Mouse (Mus musculus) ovary, postnatal 36 days (tissue): Measurements from ENCODE around the gene Flt4.

Experiments
- DNase-seq: peaks from one replicate; pipeline ENCODE4 v3.0.0; 2022; ENCODE audit warnings: low spot score, mixed read lengths

Flt4 gene

DNA sequence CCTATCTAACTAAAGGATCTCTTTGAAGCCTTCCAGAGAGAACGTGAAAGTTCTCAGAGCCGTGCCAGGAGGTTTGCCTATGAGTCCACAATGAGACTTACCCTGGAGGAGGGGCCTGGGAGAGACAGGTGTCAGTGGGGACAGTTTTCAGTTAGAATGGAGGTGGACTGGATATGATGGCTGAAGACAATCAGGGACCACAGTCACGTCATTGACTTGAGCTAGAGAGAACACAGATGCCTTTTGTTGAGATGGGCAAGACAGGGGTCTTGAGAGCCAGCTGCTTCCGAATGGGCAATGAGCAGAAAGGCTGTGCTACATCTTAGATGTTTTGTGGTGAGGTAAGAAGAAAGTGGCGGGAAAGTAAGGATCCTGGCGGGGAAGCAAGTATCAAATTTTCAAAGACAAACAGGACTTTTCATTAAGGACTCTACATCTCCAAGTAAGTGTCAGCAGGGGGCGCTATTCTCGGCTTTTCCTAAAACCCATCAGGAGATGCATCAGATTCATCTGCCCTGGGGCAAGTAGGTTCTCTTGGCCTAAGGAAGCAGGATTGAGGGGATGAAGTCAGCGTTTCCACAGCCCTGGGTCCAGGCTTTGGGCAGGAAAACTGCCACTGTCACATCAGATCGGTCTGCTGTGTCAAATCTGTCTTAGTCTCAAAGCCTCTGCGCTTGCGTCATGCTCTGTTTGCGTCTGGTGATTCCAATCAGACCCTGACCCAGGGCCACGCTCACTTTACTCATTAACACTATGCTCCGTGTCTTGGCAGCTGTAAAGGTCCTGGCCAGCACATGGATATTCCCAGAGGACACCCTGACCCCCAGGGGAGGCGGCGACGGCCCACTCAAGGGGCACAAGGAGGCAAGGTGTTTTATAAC lies 41.3 kb downstream of the Flt4 start:
- no peak for DNase-seq

DNA sequence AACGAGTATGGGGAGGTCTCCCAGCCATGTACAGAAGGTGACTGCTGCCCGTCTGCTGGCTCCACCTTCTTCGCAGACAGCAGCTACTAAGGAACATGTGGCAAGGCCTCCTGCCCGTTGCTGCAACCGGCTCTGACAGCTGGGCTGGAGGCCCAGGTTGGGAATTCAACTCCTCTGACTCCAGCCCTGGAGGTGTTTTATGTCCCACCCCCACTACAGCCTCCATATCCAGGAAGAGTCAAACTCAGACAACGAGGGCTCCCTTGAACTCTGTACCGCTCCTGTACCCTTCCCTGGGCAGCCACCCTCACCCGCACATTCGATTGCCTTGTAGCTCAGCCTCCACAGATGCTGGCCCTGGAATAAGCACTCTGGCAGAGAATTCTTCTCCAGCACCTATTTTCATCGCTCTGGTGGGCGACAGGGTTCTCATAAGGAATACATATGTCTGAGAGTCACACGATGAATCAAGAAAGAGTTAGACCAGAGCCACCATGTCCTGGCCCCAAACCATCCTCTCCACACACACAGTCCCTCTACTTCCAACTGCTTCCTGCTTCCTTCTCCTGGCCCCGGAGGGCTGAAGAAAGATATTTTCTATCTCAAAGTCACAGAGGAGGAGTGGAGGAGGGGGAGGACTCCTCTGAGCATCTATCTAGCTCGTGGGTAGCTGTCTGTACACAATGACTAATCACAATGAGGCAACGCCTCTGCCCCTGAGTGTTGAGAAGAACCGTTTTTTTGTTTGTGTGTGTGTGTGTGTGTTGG lies 42.1 kb downstream of the Flt4 start:
- DNase-seq: no peak

DNA sequence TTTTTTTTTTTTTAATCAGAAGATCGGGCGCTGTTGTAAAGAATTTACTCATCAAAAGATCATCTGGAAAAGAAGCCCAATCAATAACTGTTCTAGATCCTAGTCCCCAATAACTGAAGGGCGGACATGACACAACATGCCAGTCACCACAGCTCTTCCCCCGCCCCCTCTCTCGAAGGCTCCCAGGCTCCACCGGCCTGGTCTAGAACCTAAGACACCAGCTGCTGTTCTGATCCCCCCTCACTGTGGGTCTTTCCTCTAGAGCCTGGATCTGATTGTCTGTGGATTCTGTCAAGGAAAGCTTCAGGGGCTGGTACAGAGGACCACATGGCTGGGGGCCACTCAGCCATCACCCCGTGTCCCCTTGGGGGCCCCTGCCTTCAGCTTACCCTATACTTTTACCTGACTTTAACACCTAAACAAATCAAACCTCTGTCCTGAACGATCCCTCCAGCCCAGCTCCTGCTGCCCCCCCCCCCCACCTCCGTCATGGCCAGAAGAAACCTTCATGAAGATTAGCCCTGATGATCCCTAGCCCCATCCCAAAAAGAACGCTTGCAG lies 42.8 kb downstream of the Flt4 start:
- no peak for DNase-seq

DNA sequence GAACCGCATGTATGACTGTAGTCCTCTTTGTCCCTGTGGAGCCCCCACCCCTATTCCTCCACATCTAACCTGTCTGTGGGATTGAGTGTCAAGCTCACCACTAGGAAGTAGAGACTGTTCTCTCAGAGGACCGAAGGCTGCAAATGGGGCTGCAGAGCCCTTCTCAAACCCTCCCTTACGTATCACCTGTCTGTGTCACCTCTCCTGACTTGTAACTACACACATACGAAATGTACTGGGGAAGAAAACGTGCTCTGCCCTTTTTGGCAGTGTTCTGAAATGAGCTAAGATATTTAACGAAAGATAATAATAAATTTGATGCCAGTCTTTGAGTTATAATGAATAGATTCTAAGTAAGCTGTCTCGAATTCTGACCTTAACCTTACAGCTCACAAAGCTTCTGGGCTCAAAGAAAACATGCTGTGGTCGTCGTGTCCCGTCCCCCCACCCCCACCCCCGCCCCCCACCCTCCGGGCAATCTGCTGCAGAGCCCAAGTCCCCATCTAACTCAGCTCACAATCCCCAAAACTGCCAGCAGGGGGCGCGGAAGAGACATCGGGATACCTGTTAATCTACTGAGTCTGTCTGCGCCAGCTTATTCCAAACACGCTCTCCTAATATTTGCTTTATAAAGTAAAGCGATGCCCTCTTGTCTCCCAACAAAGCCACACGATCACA lies 43.5 kb downstream of the Flt4 start:
- DNase-seq: peak; percentile 83

DNA sequence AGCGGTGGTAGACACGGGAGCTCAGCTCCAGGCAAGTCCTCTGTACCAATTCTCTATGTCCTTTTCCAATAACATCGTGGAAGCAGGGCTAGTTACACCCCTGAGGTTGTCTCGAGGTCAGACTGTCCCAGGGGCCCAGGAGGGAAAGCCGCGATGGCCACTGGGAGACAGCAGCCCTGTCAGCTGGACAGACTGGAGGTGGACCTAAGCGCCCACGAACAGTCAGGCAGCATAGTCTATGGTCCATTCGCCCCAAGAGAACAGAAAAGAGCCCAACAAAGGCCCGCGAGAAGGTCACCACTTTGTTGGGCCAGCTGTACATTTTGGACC lies 44.0 kb downstream of the Flt4 start:
- no peak for DNase-seq

DNA sequence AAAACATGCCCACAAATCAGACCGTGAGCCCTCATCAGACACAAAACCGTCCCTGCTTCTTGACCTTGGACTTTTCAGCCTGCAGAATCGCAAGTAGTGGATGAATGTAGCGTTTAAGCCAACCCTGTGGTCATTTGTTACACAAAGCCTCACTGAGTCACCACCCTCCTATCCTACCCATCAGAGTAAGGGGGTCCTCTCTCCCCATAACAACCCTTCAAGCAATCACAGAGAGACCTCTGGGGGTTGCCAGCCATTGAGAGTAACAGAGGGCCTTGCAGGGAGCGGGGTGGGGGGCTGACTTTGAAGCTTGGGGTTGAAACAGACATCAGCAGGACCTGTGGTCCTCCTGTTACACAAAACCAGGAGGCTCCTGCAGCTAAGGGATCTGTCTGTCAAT lies 45.6 kb downstream of the Flt4 start:
- DNase-seq: no peak

DNA sequence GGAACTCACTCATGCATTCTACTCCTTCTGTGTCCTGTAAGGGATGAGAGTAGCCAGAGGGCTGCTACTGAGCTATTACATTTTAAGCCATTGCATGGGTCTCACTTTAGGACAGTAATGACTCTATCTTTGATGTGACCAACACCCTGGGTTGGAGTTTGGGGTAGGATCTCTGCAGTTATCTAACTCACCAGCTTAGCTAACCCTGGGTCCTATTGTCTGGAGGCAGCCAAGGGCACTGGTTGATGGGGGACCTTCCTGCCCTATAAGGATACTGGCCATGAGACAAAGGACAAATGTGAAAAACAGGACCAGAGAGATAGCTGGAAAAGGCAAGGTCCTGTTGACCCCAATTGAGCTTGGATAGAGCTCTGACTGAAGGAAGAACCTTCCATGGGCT lies 46.4 kb downstream of the Flt4 start:
- no peak for DNase-seq

DNA sequence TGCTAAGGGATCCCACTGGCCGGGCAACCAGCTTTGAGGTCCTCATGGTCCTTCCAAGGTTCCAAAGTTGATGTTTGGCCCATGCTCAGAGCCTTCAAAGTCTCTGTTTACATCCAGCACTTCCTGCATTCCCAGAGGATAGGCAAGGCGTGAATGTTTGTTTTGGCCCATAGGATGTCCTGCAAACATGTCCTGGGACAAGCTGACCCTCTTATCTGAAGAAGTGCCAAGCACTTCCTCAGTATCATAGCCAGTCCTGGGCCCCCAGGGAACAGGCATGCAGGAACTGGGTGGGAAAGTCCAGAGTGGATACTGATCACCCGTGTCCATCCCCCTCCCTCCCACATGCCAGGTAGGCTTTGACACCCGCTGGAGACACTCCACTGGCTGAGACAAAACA lies 49.0 kb downstream of the Flt4 start:
- no peak for DNase-seq

DNA sequence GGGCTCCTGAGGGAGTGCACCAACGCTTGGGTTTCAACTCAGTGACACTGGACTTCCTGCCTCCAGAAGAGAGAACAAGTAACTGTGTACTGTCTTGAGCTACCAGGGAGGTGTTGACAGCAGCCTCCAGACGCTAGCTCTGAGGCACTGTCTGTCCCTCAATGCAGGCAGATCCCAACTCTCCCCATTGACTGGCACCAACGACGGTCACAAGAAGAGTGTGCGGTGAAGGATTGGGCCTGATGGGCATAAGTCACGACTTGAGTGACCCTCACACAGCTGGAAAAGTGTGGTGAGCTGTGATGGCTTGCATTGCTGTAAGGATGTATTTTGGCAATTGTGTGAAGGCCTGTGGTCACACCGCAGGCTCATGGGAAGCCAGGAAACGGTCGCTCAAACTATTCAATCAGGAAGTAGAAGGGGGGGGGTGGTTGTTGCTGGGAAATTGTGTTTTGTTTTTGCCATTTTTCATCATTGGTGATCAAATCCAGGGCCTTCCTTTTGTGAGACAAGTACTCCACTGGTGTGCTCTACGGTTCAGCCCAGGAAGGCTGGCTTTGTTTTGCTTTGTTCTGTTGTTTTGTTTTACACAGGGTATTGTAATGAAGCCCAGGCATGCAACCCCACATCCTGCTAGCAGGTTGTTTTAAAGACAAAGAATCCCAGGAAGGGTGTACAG lies 49.9 kb downstream of the Flt4 start:
- DNase-seq: no peak

DNA sequence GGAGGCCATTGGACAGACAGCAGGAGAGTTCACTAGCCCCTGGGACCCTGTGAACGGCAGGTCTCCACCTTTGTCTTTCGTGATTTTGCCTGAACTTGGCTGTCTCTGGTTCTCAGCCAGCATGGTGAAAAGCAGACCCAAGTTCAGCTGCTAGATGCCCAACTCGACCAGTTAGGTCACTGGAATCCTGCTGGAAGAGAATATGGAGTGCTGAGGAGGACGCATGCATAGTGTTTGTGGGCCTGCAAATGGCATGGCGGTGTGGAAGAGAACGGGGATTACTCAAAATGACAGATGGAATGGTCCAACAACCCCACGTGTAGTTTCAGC lies 50.4 kb downstream of the Flt4 start:
- DNase-seq: no peak

DNA sequence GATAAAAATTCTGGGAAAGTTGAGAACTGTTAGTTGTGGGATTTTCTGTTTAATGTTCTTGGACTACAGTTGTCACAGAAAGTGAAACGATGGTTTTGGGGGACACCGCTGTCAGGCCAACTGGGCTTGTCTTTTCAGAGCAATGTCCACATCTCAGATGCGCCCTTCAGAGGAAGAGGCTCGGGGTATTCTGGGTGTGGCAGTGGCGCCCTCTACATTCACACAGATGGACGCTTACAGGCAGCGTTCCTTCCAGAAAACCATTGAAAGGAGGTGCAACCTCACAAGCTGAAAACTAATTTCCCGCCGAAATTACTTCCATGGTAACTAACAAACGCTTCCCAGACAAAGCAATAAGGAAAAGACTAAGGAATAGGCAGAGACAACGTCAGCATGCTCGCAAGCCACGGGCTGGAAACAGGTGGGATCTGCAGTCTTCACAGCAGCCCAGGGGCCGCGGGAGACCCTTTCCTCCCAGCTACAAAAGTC lies 53.3 kb downstream of the Flt4 start:
- DNase-seq: no peak

DNA sequence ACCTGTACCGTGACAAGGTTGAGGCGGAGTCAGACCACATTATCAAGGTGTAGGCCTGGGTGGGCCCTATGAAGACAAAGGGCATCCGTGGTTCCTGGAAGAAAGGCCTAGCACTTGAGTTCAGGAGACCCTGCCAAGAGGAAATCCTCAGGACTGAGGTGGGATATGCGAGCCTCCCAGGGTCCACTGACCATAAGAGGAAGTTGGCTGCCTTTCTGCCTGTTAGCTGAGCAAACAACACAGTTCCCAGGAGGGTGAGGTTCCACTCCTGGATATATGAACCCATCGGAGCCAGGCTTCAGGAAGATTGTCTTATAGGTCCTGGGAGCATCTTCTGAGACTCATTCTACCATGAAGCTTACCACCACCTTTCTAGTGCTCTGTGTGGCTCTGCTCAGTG lies 54.2 kb downstream of the Flt4 start, which contains the start of gene Scgb3a1:
Gene Scgb3a1, plus strand, starts transcription at position 301 of the 400 bp plus-strand sequence.
- DNase-seq: no peak

DNA sequence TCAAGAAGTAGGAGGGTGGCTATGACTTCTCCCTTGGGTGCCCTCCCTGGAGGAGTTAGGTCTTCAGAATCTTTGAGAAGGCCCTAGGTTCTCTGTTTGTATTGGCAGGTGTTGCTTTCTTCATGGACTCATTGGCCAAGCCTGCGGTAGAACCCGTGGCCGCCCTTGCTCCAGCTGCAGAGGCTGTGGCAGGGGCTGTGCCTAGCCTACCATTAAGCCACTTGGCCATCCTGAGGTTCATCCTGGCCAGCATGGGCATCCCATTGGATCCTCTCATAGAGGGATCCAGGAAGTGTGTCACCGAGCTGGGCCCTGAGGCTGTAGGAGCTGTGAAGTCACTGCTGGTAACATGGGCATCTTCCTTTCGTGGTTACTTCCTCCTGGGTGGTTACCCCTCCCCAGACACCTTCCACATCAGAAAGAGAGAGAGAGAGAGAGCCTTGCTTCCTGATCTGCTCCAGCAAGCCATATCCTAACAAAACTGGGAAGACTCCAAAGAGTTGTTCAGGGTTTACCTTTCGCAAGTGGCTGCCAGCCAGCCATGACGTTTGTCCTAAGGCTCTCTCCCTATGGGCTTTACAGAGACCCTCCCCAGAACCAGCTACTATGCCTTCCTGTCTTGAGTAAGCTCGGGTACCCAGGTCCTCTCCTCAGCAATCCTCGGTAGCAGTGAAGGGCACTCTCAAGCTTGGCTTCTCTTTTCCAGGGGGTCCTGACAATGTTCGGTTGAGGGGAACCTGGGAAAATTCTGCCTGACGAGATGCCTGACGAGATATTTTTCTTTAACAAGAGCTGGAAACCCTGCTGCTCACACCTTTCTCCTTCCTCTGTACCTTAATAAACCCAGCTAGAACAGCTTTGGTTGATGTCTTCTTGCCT lies 55.4 kb downstream of the Flt4 start:
- no peak for DNase-seq

DNA sequence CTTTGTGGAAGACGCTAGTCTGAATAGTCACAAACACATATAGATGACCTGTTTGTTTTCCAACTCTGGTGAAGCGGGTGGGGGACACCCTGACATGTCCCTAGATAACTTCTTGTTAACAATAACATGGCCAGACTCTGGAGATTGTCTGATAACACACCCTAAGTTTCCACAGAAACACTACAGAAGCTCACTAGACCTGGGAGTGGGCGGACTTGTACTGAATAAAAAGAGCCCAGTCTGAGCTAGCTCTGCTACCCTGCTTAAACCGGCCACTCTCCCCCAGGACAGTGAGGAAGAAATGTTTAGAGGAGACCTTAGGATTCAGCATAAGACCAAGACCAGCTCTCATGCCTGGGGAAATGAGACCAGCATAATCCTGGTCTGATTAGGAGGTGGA lies 56.4 kb downstream of the Flt4 start:
- no peak for DNase-seq

DNA sequence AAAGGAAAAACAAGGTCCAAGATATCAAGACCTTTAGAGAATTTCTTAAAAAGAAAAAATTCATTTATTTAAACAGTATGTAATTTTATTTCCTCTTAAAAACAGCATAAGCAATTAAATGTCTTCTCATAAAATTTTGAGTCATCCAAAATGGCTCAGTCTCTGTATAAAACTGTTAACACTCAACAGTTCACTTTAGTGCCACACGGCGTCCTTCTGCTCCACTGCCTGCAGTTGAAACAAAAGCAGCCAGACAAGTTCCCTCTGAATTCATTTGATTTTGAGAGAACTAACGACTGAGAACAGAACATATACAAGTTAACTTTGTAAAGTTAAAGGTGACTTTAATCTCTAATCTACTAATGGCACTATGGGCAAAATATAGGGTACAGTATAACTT lies 64.4 kb downstream of the Flt4 start:
- DNase-seq: no peak

DNA sequence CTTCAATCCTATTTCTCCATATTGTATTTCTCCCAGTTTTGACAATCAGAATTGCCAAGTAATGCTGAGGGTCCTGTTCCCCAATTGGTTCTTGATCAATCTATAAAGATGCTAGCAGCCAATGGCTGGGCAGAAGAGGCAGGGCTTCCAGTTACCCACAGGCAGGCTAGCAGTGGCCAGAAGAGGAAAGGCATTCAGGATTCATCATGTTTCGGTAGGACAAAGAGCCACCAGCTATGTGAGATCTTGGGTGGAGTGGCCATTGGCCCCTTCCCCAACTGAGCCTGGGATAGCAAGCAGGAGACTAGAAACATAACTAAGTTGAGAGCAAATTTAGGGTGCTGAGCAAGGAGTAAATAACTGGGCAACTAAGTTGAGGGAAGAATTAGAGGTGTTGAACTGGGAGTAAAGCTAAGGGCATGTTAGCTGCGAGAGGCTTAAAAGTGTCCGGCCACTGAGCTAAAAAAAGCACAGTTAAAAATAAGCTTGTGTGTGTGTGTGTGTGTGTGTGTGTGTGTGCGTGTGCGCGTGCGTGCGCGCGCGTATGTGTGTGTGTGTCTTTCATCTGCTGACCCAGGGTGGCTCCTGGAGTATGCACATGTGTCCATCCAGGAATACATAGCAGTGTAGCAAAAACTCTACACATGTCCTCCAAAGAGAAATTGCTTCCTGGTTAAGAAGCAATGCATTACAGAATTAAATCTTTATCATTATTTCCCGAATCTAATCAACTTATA lies 75.3 kb downstream of the Flt4 start:
- DNase-seq: no peak

DNA sequence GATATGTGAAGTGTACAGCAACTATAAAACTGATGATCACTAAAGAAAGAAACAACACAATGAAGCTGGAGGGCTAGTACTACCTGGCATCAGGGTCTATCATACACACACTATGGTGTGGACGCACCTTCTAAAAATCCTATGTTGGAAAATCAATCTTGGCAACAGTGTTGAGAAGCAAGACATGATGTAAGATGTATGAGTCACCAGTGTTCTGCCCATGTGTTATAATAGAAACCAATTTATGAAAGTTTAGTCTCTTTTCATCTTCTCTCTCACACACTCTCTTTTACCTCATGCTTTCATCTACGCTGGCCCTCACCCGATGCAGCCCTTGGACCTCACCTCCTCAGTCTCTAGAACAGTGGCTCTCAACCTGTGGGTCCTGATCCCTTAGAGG lies 86.0 kb downstream of the Flt4 start:
- no peak for DNase-seq

DNA sequence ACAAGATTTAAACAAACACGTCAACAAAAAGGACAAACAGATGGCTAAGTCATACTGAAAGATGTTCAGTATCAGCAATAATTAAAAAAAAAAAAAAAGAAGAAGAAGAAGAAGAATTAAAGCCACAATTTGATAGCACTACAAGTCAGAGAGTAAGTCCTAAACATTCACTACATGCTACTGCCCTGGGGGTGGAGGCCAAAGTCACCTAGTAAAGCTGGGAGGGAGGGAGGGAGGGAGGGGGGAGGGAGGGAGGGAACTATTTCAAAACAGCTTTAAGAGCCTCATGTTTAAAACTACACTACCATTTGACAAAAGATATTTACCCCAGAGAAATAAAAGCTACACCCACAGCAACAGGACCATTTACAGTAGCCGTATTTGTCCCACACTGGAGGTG lies 86.6 kb downstream of the Flt4 start:
- DNase-seq: no peak

DNA sequence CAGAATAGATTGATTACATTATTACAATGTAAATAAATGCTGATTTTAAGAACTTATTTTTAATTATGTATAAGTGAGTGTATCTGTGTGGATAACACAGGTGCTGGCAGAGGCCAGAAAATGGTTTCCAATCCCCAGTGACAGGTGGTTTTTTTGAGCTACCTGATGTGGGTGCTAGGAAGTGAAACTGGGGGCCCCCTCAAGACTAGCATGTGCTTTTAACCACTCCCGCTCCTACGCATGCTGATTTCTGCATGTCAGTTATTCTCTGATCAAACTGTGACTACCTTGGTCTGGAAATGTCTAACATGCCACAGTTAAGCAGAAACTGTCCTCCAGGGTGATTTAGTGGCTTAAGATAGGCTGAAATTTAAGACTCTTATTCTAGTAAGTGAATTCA lies 87.4 kb downstream of the Flt4 start:
- no peak for DNase-seq

DNA sequence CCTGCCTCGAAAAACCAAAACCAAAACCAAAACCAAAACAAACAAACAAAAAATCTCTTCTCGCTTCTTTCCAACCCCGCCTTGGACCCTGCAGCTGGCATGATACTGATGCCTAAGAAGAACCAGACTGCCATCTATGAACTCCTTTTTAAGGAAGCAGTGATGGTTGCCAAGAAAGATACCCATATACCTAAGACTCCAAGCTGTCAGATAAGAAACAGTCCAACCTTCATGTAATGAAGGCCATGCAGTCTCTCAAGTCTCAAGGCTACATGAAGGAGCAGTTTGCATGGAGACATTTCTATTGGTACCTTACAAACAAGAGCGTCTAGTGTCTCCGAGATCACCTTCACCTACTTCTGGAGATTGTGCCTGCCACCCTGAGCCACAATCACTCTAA lies 88.7 kb downstream of the Flt4 start:
- DNase-seq: no peak
